Comparison of ENCODE assay signal across 14 mouse cellular contexts in the genomic region with DNA sequence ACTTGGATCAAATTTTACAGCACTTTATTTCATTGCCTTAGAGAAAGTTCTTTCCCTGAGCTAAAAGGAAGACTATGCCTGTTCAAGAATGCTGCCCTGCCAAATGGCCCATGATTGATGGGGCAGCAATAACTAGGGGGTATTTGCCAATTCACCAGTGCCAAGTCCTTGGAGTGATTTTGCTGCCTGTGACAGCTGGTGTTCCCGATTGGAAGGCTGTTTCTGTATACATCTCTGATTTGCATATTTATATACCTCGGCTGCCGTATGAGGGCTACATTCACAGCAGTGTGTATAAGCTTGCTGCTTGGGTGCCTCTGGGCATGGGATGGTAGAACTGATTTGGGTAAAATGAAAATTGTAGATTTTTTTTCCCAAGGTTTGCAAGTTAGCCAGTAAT.
DNase-seq lines count a peak whose midpoint lies in the region; ATAC-seq and TF ChIP-seq lines count a peak whose summit lies in the region.
"Had no signal": no experiment of that assay in that cellular context is flagged by ENCODE, and none has a peak within 500 bp of the region (broad histone marks: within the 10 kb centered on the region; RNA-seq: fewer than 3 reads in every experiment).

No protein-coding gene starts in this region.

- no peaks in the 10 kb centered on the region for H3K27me3 ChIP-seq in hindbrain, postnatal 0 days (ENCODE audit: insufficient read depth, low read length)
- no peaks in the 10 kb centered on the region for H3K27me3 ChIP-seq in intestine, embryonic 15.5 days (replicated peaks)
- H3K27me3 ChIP-seq: embryonic facial prominence, embryonic 13.5 days; heart, embryonic 13.5 days; liver, embryonic 12.5 days; megakaryocyte, embryonic 14.5 days had no signal

- H3K9me3 ChIP-seq in hindbrain, postnatal 0 days (ENCODE audit: low read length), result no peaks in the 10 kb centered on the region
- no peaks in the 10 kb centered on the region for H3K9me3 ChIP-seq in intestine, embryonic 15.5 days
- H3K9me3 ChIP-seq: embryonic facial prominence, embryonic 13.5 days; heart, embryonic 13.5 days; liver, embryonic 12.5 days; megakaryocyte, embryonic 14.5 days had no signal

- H3K4me3 ChIP-seq in hindbrain, postnatal 0 days (ENCODE audit: low read length), result no peak overlapping the region
- no peak overlapping the region for H3K4me3 ChIP-seq in intestine, embryonic 15.5 days (replicated peaks)
- H3K4me3 ChIP-seq: embryonic facial prominence, embryonic 13.5 days; gastrocnemius, adult 2 months; heart, embryonic 13.5 days; liver, embryonic 12.5 days; megakaryocyte, embryonic 14.5 days had no signal

- no peak overlapping the region for H3K4me2 ChIP-seq in hindbrain, postnatal 0 days (ENCODE audit: low read depth, low read length)
- no peak overlapping the region for H3K4me2 ChIP-seq in intestine, embryonic 15.5 days (replicated peaks)
- H3K4me2 ChIP-seq: embryonic facial prominence, embryonic 13.5 days; heart, embryonic 13.5 days; liver, embryonic 12.5 days had no signal

- no peak overlapping the region for H3K27ac ChIP-seq in hindbrain, postnatal 0 days
- H3K27ac ChIP-seq in intestine, embryonic 15.5 days, result no peak overlapping the region
- H3K27ac ChIP-seq: embryonic facial prominence, embryonic 13.5 days; gastrocnemius, adult 2 months; heart, embryonic 13.5 days; liver, embryonic 12.5 days had no signal

- H3K4me1 ChIP-seq in hindbrain, postnatal 0 days (ENCODE audit: insufficient read depth, low read length), result no peaks in the 10 kb centered on the region
- no peaks in the 10 kb centered on the region for H3K4me1 ChIP-seq in intestine, embryonic 15.5 days (replicated peaks)
- H3K4me1 ChIP-seq: embryonic facial prominence, embryonic 13.5 days; heart, embryonic 13.5 days; liver, embryonic 12.5 days; megakaryocyte, embryonic 14.5 days had no signal

- WGBS in hindbrain, postnatal 0 days, result 21% methylated on average over 3 of the region's 3 CpGs
- WGBS in intestine, embryonic 15.5 days, result 71% methylated on average over 3 of the region's 3 CpGs

- no peak for TF ChIP-seq POLR2A in brain, embryonic 14.5 days (IDR thresholded peaks at IDR 0.05; ENCODE audit: borderline replicate concordance, extremely low read depth, insufficient read depth, insufficient read length, poor library complexity, severe bottlenecking)

- no peak overlapping the region for H3K9ac ChIP-seq in hindbrain, postnatal 0 days (replicated peaks; ENCODE audit: low read length)
- H3K9ac ChIP-seq in intestine, embryonic 15.5 days, result no peak overlapping the region
- H3K9ac ChIP-seq: embryonic facial prominence, embryonic 13.5 days; heart, embryonic 13.5 days; liver, embryonic 12.5 days had no signal

- no peaks in the 10 kb centered on the region for H3K36me3 ChIP-seq in hindbrain, postnatal 0 days (ENCODE audit: insufficient read depth, low read length)
- H3K36me3 ChIP-seq in intestine, embryonic 15.5 days, result no peaks in the 10 kb centered on the region
- H3K36me3 ChIP-seq: embryonic facial prominence, embryonic 13.5 days; heart, embryonic 13.5 days; liver, embryonic 12.5 days had no signal

- TF ChIP-seq CTCF in brain, embryonic 14.5 days (IDR thresholded peaks at IDR 0.05; ENCODE audit: borderline replicate concordance, extremely low read depth, insufficient read depth, insufficient read length), result no peak
- no peak for TF ChIP-seq CTCF in hindbrain, postnatal 0 days (IDR thresholded peaks at IDR 0.05; ENCODE audit: low read depth)

- DNase-seq in layer of hippocampus, adult 11-12 months (ENCODE audit: low spot score), result peak; percentile 21
- no peak for DNase-seq in layer of hippocampus, postnatal 14 days (ENCODE audit: low spot score in 2 of 2)
- DNase-seq in brain, embryonic 14.5 days (ENCODE audit: low read depth), result peak; percentile 92
- DNase-seq in cerebellum, adult 9-11 months, result peak; percentile 84
- DNase-seq in hindbrain, postnatal 0 days (ENCODE audit: low spot score), result peak; percentile 68
- no peak for DNase-seq in lung, postnatal 25 days (ENCODE audit: low spot score)
- DNase-seq: gastrocnemius, adult 2 months; kidney, adult 11 months had no signal

- 0 out of 2 replicates have a peak, but pooled peaks have one; percentile 56 for ATAC-seq in hindbrain, postnatal 0 days
- ATAC-seq in activated CD4-positive, CD25-positive, alpha-beta regulatory T cell, adult 4 months, result no peak
- ATAC-seq in intestine, embryonic 15.5 days, result no peak
- ATAC-seq: liver, embryonic 12.5 days had no signal

Comparison
In these comparisons a context has a peak if more than half of its experiments do, and no peak if none do; other contexts are left out.
1. DNase-seq: peak in layer of hippocampus, adult 11-12 months (single experiment), brain, embryonic 14.5 days (single experiment), cerebellum, adult 9-11 months (single experiment) and hindbrain, postnatal 0 days (single experiment); none in layer of hippocampus, postnatal 14 days (0 of 2) and lung, postnatal 25 days (single experiment).